Mouse (Mus musculus) frontal cortex, postnatal 36 days (tissue): ENCODE data around the gene Tm4sf4.

Experiments used
- DNase-seq, 2 experiments: peaks; one replicate each; pipeline ENCODE4 v3.0.0; 2022; ENCODE audit warnings: low spot score in 2 of 2

Tm4sf4 gene

DNA sequence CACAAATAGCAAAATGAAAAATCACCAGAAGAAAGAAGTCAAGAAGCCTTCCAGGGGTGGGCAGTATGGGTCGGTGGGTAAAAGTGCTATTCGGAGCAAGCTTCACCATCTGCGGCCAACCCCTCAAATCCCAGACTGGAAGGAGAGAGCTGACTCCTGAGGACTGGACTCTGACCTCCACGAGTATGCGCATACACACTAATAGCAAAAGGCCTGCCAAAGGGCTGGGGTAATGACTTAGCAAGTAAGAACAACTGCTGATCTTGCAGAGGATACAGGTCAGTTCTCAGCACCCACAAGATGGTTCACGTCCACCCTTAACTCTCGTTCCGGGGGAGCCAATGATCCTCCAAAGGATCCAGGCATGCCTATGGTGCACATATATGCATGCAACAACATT is 49.3 kb downstream of the Tm4sf4 start:
- no peak for DNase-seq

DNA sequence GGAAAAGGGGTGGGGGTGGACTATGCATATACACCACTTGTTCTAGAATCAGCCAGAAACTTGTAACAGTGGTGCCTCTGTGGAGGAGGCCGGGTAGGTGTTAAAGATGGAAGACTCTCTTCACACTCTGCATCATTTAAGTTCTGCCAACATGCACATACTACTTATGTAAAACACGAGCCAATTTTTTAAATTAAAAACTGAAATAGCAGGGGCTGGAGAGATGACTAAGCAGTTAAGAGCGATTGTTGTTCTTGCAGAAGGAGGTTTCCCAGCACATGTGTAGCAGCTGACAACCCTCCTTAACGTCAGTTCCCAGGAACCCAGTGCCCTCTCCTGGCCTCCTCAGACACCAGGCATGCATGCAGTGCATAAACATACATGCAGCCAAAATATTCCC is 55.5 kb downstream of the Tm4sf4 start:
- peak in 1 of 2 experiments; percentile 38 for DNase-seq

DNA sequence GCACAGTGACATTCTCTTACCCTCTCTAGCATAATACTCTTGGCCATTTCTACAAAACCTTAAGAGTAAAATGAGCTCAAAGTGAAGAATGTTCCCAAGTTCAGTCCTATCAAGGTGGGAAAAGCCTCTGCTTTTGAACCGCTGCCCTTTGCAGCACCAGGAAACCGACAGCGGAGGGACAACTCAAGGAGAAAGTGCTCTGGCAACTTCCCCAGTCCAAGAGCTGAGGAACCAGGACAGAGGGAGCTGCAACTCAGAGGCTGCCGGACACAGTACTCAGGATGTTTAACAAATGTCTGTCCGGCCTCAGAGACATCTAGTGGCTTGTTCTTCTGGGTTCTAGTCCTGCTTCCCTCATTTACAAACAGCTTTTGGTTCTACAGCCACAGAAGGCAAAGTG is 56.9 kb downstream of the Tm4sf4 start:
- no peak for DNase-seq

DNA sequence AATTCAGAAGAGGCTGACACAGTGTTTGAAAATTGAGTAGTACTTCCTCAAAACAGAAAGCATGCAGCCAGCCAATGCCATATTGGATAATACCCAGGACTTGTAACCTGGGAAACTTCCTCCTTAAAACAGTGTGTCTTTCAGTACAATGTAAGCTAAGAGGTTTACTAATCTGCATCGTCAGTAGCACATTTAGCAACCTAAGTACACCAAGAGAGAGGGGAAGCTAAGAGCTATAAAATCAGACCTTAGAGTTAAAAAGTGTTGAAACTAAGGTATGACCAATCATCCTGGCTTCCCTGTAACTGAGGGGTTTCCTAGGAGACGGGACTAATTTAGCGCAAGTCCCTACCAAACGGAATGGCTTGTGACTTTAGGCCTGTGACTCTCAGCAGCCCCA is 61.0 kb downstream of the Tm4sf4 start:
- no peak for DNase-seq

DNA sequence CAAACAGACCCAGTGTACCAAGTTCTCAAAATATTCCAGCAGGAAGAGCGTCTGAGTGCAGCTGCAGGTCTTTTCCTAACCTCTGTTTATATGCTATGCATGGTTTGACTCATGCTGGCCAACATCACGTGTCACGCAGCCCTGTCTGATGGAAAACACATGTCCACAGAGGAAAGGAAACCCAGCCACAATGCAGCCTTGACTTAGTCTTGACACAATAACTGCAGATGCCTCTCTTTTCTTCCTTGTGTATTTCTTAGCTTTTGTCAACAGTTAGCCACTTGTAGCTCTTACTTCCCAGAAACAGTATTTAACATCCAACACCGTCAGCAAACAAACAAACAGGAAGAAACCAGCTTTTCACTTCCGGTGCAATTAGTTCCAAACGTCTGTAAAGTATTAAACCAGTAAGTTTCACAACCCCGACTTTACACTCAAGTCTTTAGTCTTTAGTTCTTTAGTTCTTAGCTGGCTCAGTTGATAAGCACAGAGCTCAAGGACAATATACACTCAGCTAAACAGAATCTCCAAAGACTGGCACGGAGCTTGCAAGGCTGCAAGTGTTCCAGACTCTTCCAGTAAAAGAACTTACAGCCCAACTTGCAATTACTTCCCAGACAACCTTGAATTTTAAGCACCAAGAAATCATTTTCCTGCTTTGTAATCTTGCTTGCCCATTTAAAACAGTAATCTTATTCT is 62.5 kb downstream of the Tm4sf4 start:
- no peak for DNase-seq
